Mouse (Mus musculus): ENCODE results near the gene Col27a1. TPM values are rescaled to one million over a fixed set of nuclear protein-coding genes. Genes with fewer than 3 reads are reported as not detected.

Gene Col27a1
- polyA plus RNA-seq, 1 experiment from 2014 or later, result 23.6 TPM

- no peaks in the 10 kb centered on the region for H3K9me3 ChIP-seq (ENCODE audit: control insufficient read depth, low read depth, low read length)
- H3K4me1 ChIP-seq (ENCODE audit: control insufficient read depth, insufficient read depth, low read length), result peaks cover 8% of the 10 kb centered on the region
- 43% methylated on average over 7 of the region's 7 CpGs for WGBS
- H3K4me3 ChIP-seq (ENCODE audit: low read depth, low read length), result no peak overlapping the region
- H3K36me3 ChIP-seq (ENCODE audit: control insufficient read depth, insufficient read depth, low read length), result peaks cover 50% of the 10 kb centered on the region
- H3K27ac ChIP-seq (ENCODE audit: low read length), result peak overlapping the region; percentile 77
- H3K27me3 ChIP-seq (ENCODE audit: control insufficient read depth, insufficient read depth, low read length), result no peaks in the 10 kb centered on the region
- no peak overlapping the region for H3K4me2 ChIP-seq (replicated peaks; ENCODE audit: low read depth, low read length)
- ATAC-seq (ENCODE audit: insufficient number of reproducible peaks, insufficient read depth, low FRiP score, low read depth), result peak; percentile 83; the same call in 1 of the 2 replicates
- H3K9ac ChIP-seq (replicated peaks; ENCODE audit: low read depth, low read length), result no peak overlapping the region
Measured at GRCm38 (mm10) chr4:63291075-63291474, 77.3 kb downstream of the Col27a1 start.

DNA sequence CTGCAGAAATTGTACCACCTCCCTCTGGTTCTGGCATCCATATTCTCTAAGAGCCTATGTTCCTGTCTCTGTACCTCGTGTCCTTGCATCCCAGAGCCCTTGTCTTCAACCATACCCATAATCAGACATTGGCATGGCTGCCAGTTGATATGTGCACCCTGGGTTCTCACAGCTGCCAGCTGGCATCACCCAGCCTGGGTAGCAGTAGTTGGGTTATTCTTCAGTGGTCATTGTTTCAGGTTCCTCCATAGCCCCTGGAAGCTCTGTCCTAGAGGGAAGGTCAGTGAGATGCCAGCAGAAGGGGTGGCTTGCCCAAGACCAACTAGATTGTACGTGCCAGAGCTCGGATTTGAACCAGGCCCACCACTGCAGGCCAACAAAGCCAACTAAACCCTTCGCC is 77.9 kb downstream of the Col27a1 start:
- H3K9ac ChIP-seq (replicated peaks; ENCODE audit: low read depth, low read length), result no peak overlapping the region
- H3K4me3 ChIP-seq (ENCODE audit: low read depth, low read length), result no peak overlapping the region
- H3K4me2 ChIP-seq (replicated peaks; ENCODE audit: low read depth, low read length), result no peak overlapping the region
- peak overlapping the region; percentile 77; the same call in 1 of the 2 replicates for H3K27ac ChIP-seq (ENCODE audit: low read length)
- H3K9me3 ChIP-seq (ENCODE audit: control insufficient read depth, low read depth, low read length), result no peaks in the 10 kb centered on the region
- WGBS, result 95% methylated on average over 4 of the region's 4 CpGs
- H3K27me3 ChIP-seq (ENCODE audit: control insufficient read depth, insufficient read depth, low read length), result no peaks in the 10 kb centered on the region
- ATAC-seq (ENCODE audit: insufficient number of reproducible peaks, insufficient read depth, low FRiP score, low read depth), result no peak
- peaks cover 44% of the 10 kb centered on the region for H3K36me3 ChIP-seq (ENCODE audit: control insufficient read depth, insufficient read depth, low read length)
- H3K4me1 ChIP-seq (ENCODE audit: control insufficient read depth, insufficient read depth, low read length), result peaks cover 8% of the 10 kb centered on the region

GRCm38 (mm10) chr4:63295641-63296040 is 81.8 kb downstream of the Col27a1 start:
- H3K4me2 ChIP-seq (replicated peaks; ENCODE audit: low read depth, low read length), result no peak overlapping the region
- H3K4me1 ChIP-seq (ENCODE audit: control insufficient read depth, insufficient read depth, low read length), result no peaks in the 10 kb centered on the region
- H3K9ac ChIP-seq (replicated peaks; ENCODE audit: low read depth, low read length), result no peak overlapping the region
- no peak overlapping the region for H3K4me3 ChIP-seq (ENCODE audit: low read depth, low read length)
- H3K9me3 ChIP-seq (ENCODE audit: control insufficient read depth, low read depth, low read length), result no peaks in the 10 kb centered on the region
- H3K36me3 ChIP-seq (ENCODE audit: control insufficient read depth, insufficient read depth, low read length), result peaks cover 34% of the 10 kb centered on the region
- WGBS, result 79% methylated on average over 1 of the region's 1 CpGs
- no peak overlapping the region for H3K27ac ChIP-seq (ENCODE audit: low read length)
- no peaks in the 10 kb centered on the region for H3K27me3 ChIP-seq (ENCODE audit: control insufficient read depth, insufficient read depth, low read length)
- no peak for ATAC-seq (ENCODE audit: insufficient number of reproducible peaks, insufficient read depth, low FRiP score, low read depth)

DNA sequence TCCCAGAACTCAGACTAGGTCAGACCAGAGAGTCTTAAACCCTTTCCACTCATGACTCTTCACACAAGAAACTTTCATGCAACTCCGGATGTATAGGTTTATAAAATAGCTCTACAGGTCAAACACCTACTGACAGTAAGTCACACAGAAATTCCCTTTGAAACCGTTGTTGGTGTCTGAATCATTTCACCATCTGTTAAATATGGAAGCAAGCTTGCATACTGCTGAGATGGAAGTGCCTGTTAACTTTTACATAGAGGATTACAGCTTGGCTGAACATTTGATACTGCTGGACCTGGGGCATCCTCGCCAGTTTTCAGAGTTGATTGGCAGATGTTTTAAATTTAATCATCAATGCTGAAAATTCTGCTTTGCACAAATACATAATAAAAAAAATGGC is 82.5 kb downstream of the Col27a1 start:
- no peak overlapping the region for H3K4me3 ChIP-seq (ENCODE audit: low read depth, low read length)
- no peak overlapping the region for H3K9ac ChIP-seq (replicated peaks; ENCODE audit: low read depth, low read length)
- H3K36me3 ChIP-seq (ENCODE audit: control insufficient read depth, insufficient read depth, low read length), result peaks cover 34% of the 10 kb centered on the region
- H3K9me3 ChIP-seq (ENCODE audit: control insufficient read depth, low read depth, low read length), result no peaks in the 10 kb centered on the region
- no peaks in the 10 kb centered on the region for H3K27me3 ChIP-seq (ENCODE audit: control insufficient read depth, insufficient read depth, low read length)
- WGBS, result 51% methylated on average over 3 of the region's 3 CpGs
- H3K27ac ChIP-seq (ENCODE audit: low read length), result no peak overlapping the region
- H3K4me2 ChIP-seq (replicated peaks; ENCODE audit: low read depth, low read length), result no peak overlapping the region
- H3K4me1 ChIP-seq (ENCODE audit: control insufficient read depth, insufficient read depth, low read length), result no peaks in the 10 kb centered on the region
- ATAC-seq (ENCODE audit: insufficient number of reproducible peaks, insufficient read depth, low FRiP score, low read depth), result no peak

DNA sequence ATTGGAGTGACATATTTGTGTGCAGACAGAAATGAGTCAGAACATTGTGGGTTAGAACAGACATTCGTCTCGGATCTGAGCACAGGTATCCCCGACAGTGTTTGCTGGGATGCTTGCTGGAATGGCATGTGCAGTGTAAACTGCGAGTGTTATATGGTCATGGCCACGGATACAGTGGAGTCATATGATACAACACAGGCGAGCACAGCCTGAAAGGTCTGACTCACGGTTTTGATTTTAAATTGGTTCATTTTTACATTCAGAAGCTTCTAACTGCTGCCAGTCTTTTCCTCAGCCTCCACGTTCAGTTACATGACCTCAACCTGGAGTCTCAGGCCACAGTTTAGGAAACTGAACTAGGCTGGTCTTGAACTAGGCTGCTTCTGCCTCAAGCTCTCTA is 83.1 kb downstream of the Col27a1 start:
- Histone ChIP-seq H3K27ac (ENCODE audit: low read length) (no peak overlapping the region), H3K9ac (replicated peaks; ENCODE audit: low read depth, low read length) (no peak overlapping the region), H3K4me1 (ENCODE audit: control insufficient read depth, insufficient read depth, low read length) (no peaks in the 10 kb centered on the region), H3K4me2 (replicated peaks; ENCODE audit: low read depth, low read length) (no peak overlapping the region), H3K9me3 (ENCODE audit: control insufficient read depth, low read depth, low read length) (no peaks in the 10 kb centered on the region), H3K4me3 (ENCODE audit: low read depth, low read length) (no peak overlapping the region), H3K36me3 (ENCODE audit: control insufficient read depth, insufficient read depth, low read length) (peaks cover 34% of the 10 kb centered on the region), H3K27me3 (ENCODE audit: control insufficient read depth, insufficient read depth, low read length) (no peaks in the 10 kb centered on the region)
- WGBS, result 53% methylated on average over 8 of the region's 8 CpGs
- ATAC-seq (ENCODE audit: insufficient number of reproducible peaks, insufficient read depth, low FRiP score, low read depth), result no peak

DNA sequence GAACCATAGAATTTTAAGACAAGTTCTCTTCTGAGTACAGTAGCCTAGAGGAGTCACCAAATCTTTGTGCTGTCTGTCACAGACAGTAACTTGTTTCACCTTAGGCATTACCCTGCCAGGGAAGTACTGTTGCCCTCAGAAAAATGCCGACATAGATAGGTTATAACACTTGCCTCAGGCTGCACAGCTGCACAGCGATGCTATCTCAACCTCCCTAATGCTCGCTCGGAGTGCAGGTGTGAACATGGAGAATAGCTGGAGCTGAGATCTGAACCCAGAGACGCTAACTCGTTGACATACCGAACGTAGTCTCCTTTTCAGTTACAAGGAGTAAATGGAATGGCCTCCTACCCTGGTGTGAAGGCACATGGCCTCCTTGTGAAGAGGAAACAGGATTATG is 84.4 kb downstream of the Col27a1 start:
- no peak overlapping the region for H3K27ac ChIP-seq (ENCODE audit: low read length)
- 93% methylated on average over 8 of the region's 8 CpGs for WGBS
- H3K4me1 ChIP-seq (ENCODE audit: control insufficient read depth, insufficient read depth, low read length), result no peaks in the 10 kb centered on the region
- no peaks in the 10 kb centered on the region for H3K27me3 ChIP-seq (ENCODE audit: control insufficient read depth, insufficient read depth, low read length)
- peaks cover 40% of the 10 kb centered on the region for H3K36me3 ChIP-seq (ENCODE audit: control insufficient read depth, insufficient read depth, low read length)
- no peak overlapping the region for H3K9ac ChIP-seq (replicated peaks; ENCODE audit: low read depth, low read length)
- no peaks in the 10 kb centered on the region for H3K9me3 ChIP-seq (ENCODE audit: control insufficient read depth, low read depth, low read length)
- H3K4me2 ChIP-seq (replicated peaks; ENCODE audit: low read depth, low read length), result no peak overlapping the region
- ATAC-seq (ENCODE audit: insufficient number of reproducible peaks, insufficient read depth, low FRiP score, low read depth), result no peak
- H3K4me3 ChIP-seq (ENCODE audit: low read depth, low read length), result no peak overlapping the region

DNA sequence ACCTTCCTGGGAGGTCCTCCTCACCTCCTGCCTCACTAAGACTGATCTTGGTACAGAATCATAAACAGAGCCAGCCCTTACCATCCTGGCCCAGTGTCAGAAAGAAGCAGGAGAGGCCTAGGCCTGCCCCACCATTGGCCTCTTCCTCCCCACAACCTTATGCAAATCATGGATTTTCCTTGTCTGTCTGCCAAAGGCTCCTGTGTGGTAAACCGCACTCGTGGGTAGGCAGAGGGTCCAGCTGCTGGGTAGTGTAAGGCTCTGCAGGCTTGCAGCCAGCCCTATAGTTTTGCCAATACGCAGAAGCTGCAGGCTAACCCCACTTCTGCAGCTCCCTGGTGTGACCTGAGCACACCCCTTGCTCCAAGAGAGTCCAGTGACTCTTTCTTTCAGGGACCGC is 88.8 kb downstream of the Col27a1 start:
- ATAC-seq (ENCODE audit: insufficient number of reproducible peaks, insufficient read depth, low FRiP score, low read depth), result no peak
- Histone ChIP-seq H3K4me3 (ENCODE audit: low read depth, low read length) (no peak overlapping the region), H3K9ac (replicated peaks; ENCODE audit: low read depth, low read length) (no peak overlapping the region), H3K36me3 (ENCODE audit: control insufficient read depth, insufficient read depth, low read length) (peaks cover 26% of the 10 kb centered on the region), H3K27ac (ENCODE audit: low read length) (no peak overlapping the region), H3K27me3 (ENCODE audit: control insufficient read depth, insufficient read depth, low read length) (no peaks in the 10 kb centered on the region), H3K9me3 (ENCODE audit: control insufficient read depth, low read depth, low read length) (no peaks in the 10 kb centered on the region), H3K4me1 (ENCODE audit: control insufficient read depth, insufficient read depth, low read length) (no peaks in the 10 kb centered on the region), H3K4me2 (replicated peaks; ENCODE audit: low read depth, low read length) (no peak overlapping the region)
- WGBS, result 54% methylated on average over 4 of the region's 4 CpGs

DNA sequence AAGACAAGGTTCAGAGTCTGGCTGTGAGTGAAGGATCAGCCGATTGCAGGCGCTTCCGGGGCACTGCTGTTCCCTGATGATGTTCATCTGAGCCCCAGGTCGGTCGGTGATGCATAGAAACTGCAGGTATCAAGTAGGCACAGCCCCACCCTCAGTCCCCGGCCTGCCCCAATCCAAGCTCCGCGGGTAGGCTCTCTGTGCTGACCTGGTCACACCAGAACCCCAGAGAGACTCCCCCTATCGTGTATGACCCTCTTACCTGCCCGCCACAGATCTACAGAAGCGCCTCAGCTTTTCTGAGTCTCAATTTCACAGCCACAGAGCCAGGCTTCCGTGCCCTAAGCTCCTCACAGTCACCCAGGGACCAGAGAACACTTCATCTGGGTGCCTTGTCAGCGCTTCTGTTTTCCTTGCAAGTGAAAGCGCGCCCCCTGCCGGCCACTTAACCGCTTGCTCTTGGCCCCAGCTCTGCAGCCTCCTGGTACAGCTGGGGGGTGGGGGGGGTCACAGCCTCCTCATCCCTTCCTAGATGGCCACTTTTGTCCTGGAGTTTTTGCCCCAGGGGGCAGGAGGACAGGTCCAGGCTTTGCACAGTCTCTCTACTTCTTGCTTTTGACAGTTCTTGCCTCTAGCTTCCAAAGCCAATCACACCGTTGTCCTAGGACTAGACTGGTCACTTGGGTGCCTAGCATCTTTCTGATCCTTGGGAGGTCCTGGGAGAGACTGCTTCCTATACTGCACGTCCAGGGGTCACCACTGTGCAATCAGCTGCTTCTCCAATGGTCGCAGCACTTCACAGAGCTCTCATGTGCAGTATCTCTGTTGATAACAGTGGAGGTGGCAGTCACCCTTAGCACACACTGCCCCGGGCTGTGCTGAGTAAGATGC is 93.6 kb downstream of the Col27a1 start:
- H3K27me3 ChIP-seq (ENCODE audit: control insufficient read depth, insufficient read depth, low read length), result no peaks in the 10 kb centered on the region
- WGBS, result 34% methylated on average over 21 of the region's 21 CpGs

More for the DNA sequence above, 93.6 kb downstream of the Col27a1 start:
- Histone ChIP-seq H3K27ac (ENCODE audit: low read length) (no peak overlapping the region), H3K4me2 (replicated peaks; ENCODE audit: low read depth, low read length) (no peak overlapping the region), H3K4me3 (ENCODE audit: low read depth, low read length) (no peak overlapping the region), H3K36me3 (ENCODE audit: control insufficient read depth, insufficient read depth, low read length) (peaks cover 39% of the 10 kb centered on the region), H3K9ac (replicated peaks; ENCODE audit: low read depth, low read length) (no peak overlapping the region), H3K9me3 (ENCODE audit: control insufficient read depth, low read depth, low read length) (no peaks in the 10 kb centered on the region), H3K4me1 (ENCODE audit: control insufficient read depth, insufficient read depth, low read length) (no peaks in the 10 kb centered on the region)
- peak; percentile 16; the same call in 1 of the 2 replicates for ATAC-seq (ENCODE audit: insufficient number of reproducible peaks, insufficient read depth, low FRiP score, low read depth)
